Mouse (Mus musculus): ENCODE results near the gene Gm5868.
"Not testable (repeated sequence)": the region's sequence is repeated elsewhere in the genome, so short reads cannot be mapped to it uniquely, and the experiment has no call there.

Gm5868 gene

GRCm38 (mm10) chr5:72587192-72587681 lies at the start of gene Gm5868:
Gene Gm5868 (minus strand): TSS chr5:72587551.
- peak in 1 of 2 experiments; percentile 20 for DNase-seq

GRCm38 (mm10) chr5:72636576-72636975 lies 49.2 kb upstream of the Gm5868 start:
- no peak for DNase-seq

GRCm38 (mm10) chr5:72636122-72636521 lies 48.8 kb upstream of the Gm5868 start:
- DNase-seq, result no peak

GRCm38 (mm10) chr5:72634791-72635271 lies 47.5 kb upstream of the Gm5868 start:
- DNase-seq, result no peak

- no peak for DNase-seq
Observed at GRCm38 (mm10) chr5:72630026-72630425, 42.7 kb upstream of the Gm5868 start.

GRCm38 (mm10) chr5:72621022-72621421 lies 33.7 kb upstream of the Gm5868 start:
- DNase-seq, result no peak

GRCm38 (mm10) chr5:72617413-72617812 lies 30.1 kb upstream of the Gm5868 start:
- no peak for DNase-seq

GRCm38 (mm10) chr5:72603138-72603537 lies 15.8 kb upstream of the Gm5868 start:
- DNase-seq, result no peak

GRCm38 (mm10) chr5:72601006-72601405 lies 13.7 kb upstream of the Gm5868 start:
- peak; percentile 80 to 89 for DNase-seq

- DNase-seq, result not testable (repeated sequence)
Observed at GRCm38 (mm10) chr5:72586667-72587191, 622 bp downstream of the Gm5868 start.

GRCm38 (mm10) chr5:72586122-72586521 lies 1.2 kb downstream of the Gm5868 start:
- DNase-seq, result peak in 1 of 2 experiments; percentile 27

- DNase-seq, result not testable (repeated sequence)
Observed at GRCm38 (mm10) chr5:72580970-72581332, 6.4 kb downstream of the Gm5868 start, which contains the start of gene Zar1. Gene Zar1 (minus strand): TSS chr5:72581254.

- peak in 1 of 2 experiments; percentile 22 for DNase-seq
Observed at GRCm38 (mm10) chr5:72580088-72580969, 7.0 kb downstream of the Gm5868 start.

GRCm38 (mm10) chr5:72579599-72579998 lies 7.8 kb downstream of the Gm5868 start:
- not testable (repeated sequence) for DNase-seq

GRCm38 (mm10) chr5:72565621-72566020 lies 21.7 kb downstream of the Gm5868 start:
- DNase-seq, result peak; percentile 73 to 75

GRCm38 (mm10) chr5:72563183-72563582 lies 24.2 kb downstream of the Gm5868 start:
- DNase-seq, result not testable (repeated sequence)

GRCm38 (mm10) chr5:72560976-72561628 lies 26.2 kb downstream of the Gm5868 start:
- no peak for DNase-seq

- peak; percentile 99 for DNase-seq
Observed at GRCm38 (mm10) chr5:72559544-72560049, 27.8 kb downstream of the Gm5868 start, which contains the start of gene Nfxl1. Gene Nfxl1 (minus strand): TSS chr5:72559684.

GRCm38 (mm10) chr5:72558716-72559526 lies 28.4 kb downstream of the Gm5868 start:
- peak in 1 of 2 experiments; percentile 10 for DNase-seq

GRCm38 (mm10) chr5:72556245-72556644 lies 31.1 kb downstream of the Gm5868 start:
- no peak for DNase-seq

GRCm38 (mm10) chr5:72551209-72551608 lies 36.1 kb downstream of the Gm5868 start:
- DNase-seq, result no peak

Measured in kidney, postnatal 36 days (tissue).